Mouse (Mus musculus): Measurements from ENCODE around the gene Apol7c.
"Not testable (repeated sequence)": the region's sequence is repeated elsewhere in the genome, so short reads cannot be mapped to it uniquely, and the experiment has no call there.

DNA sequence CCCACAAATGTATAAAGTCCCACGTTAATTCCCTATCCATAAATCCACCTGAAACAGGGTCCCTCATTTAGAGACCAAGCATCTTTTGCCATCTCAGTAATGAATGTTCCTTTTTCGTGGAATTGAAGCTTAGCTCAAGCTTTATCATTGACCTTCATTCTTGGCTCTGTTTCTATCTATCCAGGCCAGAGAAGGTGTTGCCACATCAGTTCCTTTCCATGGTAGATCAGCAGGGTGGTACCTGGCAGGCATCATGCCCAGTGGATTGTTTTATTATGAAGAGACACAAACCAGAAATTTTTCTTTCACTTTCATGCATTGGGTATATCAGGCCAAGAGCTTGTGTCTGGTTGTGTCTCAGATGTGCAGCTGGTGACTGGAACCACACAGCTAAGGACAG, 56.4 kb downstream of the Apol7c start, which contains the start of gene Apol10a:
- not testable (repeated sequence) for TF ChIP-seq MAX (IDR thresholded peaks at IDR 0.05; ENCODE audit: low read length); CTCF (conservative IDR thresholded peaks at IDR 0.05 in 1 of 2, IDR thresholded peaks at IDR 0.05 in 1 of 2; ENCODE audit: low read depth in 2 of 2, low read length in 2 of 2); BHLHE40 (IDR thresholded peaks at IDR 0.05; ENCODE audit: low read depth, low read length); NRF1 (IDR thresholded peaks at IDR 0.05; ENCODE audit: low read depth, low read length); EP300 (IDR thresholded peaks at IDR 0.05; ENCODE audit: low read length); JUND (conservative IDR thresholded peaks at IDR 0.05; ENCODE audit: low read depth, low read length); ETS1 (conservative IDR thresholded peaks at IDR 0.05; ENCODE audit: low read depth, low read length); TCF12 (IDR thresholded peaks at IDR 0.05; ENCODE audit: low read depth, low read length); POLR2A (IDR thresholded peaks at IDR 0.05; ENCODE audit: low read depth, low read length); MYC (IDR thresholded peaks at IDR 0.05; ENCODE audit: low read depth, low read length); E2F4 (IDR thresholded peaks at IDR 0.05; ENCODE audit: insufficient replicate concordance, low read depth, low read length)
